Mouse (Mus musculus) stomach, postnatal 0 days (tissue): ENCODE measurements around the gene Fbxw16. TPM values are rescaled to one million over a fixed set of nuclear protein-coding genes. Genes with fewer than 3 reads are reported as not detected.
"Not testable (repeated sequence)": the region's sequence is repeated elsewhere in the genome, so short reads cannot be mapped to it uniquely, and the experiment has no call there.

Experiments used
- ATAC-seq: fragments of 200-750 bp; cut with Nextera tagmentation; 2 replicates; pipeline ENCODE4 v1.8.0; 2017; ENCODE audit not compliant: low FRiP score, low TSS enrichment
- DNase-seq: peaks from one replicate; pipeline ENCODE4 v3.0.0-alpha.2; 2016; ENCODE audit warnings: low spot score
- H3K27ac ChIP-seq: fragments of 300-500 bp; sonication (generic); replicated peaks from 2 replicates; pipeline ENCODE4 v1.5.1; 2014; ENCODE audit warnings: mild to moderate bottlenecking, control low read depth
- H3K27me3 ChIP-seq: fragments of 300-500 bp; sonication (generic); 2 replicates; pipeline ENCODE4 v1.6.1; 2014; ENCODE audit warnings: low read length; ENCODE audit not compliant: control insufficient read depth, insufficient read depth
- H3K36me3 ChIP-seq: fragments of 300-500 bp; sonication (generic); 2 replicates; pipeline ENCODE4 v1.6.1; 2014; ENCODE audit warnings: low read length, mixed read lengths; ENCODE audit not compliant: control insufficient read depth, insufficient read depth
- H3K4me1 ChIP-seq: fragments of 300-500 bp; sonication (generic); replicated peaks from 2 replicates; pipeline ENCODE4 v1.6.1; 2014; ENCODE audit warnings: antibody characterized with exemption; ENCODE audit not compliant: control insufficient read depth, insufficient read depth
- H3K4me2 ChIP-seq: fragments of 300-500 bp; sonication (generic); replicated peaks from 2 replicates; pipeline ENCODE4 v1.6.1; 2014; ENCODE audit warnings: low read depth, mild to moderate bottlenecking, control low read depth, moderate library complexity
- H3K4me3 ChIP-seq: fragments of 300-500 bp; sonication (generic); 2 replicates; pipeline ENCODE4 v1.5.1; 2014; ENCODE audit warnings: low read depth, low read length, control low read depth
- H3K9ac ChIP-seq: fragments of 300-500 bp; sonication (generic); 2 replicates; pipeline ENCODE4 v1.6.1; 2014; ENCODE audit warnings: mild to moderate bottlenecking, low read length, control low read depth, mixed read lengths
- H3K9me3 ChIP-seq: fragments of 300-500 bp; sonication (generic); 2 replicates; pipeline ENCODE4 v1.6.1; 2016; ENCODE audit warnings: low read length; ENCODE audit not compliant: control insufficient read depth
- CTCF ChIP-seq: IDR thresholded peaks from 2 replicates; pipeline ENCODE4 v1.5.1; 2016; ENCODE audit warnings: antibody characterized with exemption, low read depth, mild to moderate bottlenecking, moderate library complexity
- EP300 ChIP-seq: optimal IDR thresholded peaks from 2 replicates; pipeline ENCODE3; 2016; ENCODE audit warnings: antibody characterized with exemption
- WGBS: fragments of 180-500 bp; shearing (Covaris S2); extraction: QIAGEN DNeasy Blood & Tissue Kit; methylation state at CpG from one replicate; pipeline ENCODE4 v1.1.7; 2014; 5-methylcytosine and 5-hydroxymethylcytosine counted together
- polyA plus RNA-seq: library from polyadenylated mRNA; unstranded; fragments of >200 nt; fragmentation: Nextera tagmentation; extraction: Ambion mirVana; gene quantifications from 2 replicates; pipeline ENCODE4 v1.2.1, GENCODE M21; 2015

Fbxw16 gene
- not detected in 2 replicates for polyA plus RNA-seq

DNA sequence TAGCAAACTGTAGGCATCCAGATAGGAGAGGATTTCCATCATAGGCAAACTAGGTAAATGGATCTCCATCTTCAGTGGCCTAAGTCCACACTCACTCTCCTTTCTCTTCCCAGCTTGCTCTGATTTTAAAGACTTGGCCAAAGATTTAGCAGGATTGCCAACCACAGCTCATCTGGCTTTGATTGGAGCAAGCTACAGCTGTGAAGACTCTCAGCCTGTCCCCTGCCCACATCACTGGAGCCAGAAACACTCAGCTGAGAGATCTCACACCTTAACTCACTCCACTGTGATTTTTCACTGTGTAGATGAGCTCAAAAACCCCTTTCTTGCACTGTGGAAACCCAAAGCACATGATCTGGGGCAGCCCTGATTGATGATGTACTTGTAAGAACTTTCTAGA is at the start of gene Fbxw16:
TSS of gene Fbxw16 (minus strand) at position 101 of the 400 bp plus-strand sequence.
- no peak for DNase-seq
- TF ChIP-seq EP300: no peak
- no peak for TF ChIP-seq CTCF

GRCm38 (mm10) chr9:109495775-109496174 is 46.8 kb upstream of the Fbxw16 start, which contains the start of gene Fbxw19:
Gene Fbxw19, minus strand, starts transcription at chr9:109495875.
- 65% methylated on average over 1 of the region's 1 CpGs for WGBS

More for the DNA sequence above, at the start of gene Fbxw16:
- H3K27ac ChIP-seq: no peak within 1 kb of the TSS
- no peaks in the 10 kb centered on the region for H3K27me3 ChIP-seq
- H3K4me3 ChIP-seq: no peak within 1 kb of the TSS
- H3K4me1 ChIP-seq: no peaks in the 10 kb centered on the region
- H3K36me3 ChIP-seq: no peaks in the 10 kb centered on the region
- H3K4me2 ChIP-seq: no peak within 1 kb of the TSS
- no peak for ATAC-seq
- H3K9me3 ChIP-seq: no peaks in the 10 kb centered on the region
- H3K9ac ChIP-seq: no peak within 1 kb of the TSS

DNA sequence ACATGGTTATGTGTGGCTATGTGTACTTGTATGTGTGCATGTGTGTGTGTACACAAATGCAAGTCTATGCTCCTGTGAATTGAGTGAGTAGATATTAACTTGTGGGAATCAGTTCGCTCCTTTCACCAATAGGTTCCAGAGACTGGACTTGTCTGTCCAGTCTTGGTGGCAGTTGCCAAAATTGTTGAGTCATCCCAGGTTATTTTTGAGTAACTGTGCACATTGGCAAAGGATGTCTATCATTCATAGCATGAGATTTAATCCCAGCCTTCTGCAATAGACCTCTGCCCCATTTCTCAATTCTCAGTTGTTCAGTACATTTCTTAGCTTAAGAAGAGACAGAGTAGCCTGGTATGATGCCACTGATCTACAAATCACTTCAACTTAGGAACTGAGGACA is 16.0 kb downstream of the Fbxw16 start:
- H3K4me3 ChIP-seq: no peak overlapping the region
- WGBS: 96% methylated on average over 1 of the region's 1 CpGs
- no peak for TF ChIP-seq EP300
- TF ChIP-seq CTCF: no peak
- H3K4me1 ChIP-seq: no peaks in the 10 kb centered on the region
- no peak overlapping the region for H3K9ac ChIP-seq
- no peak for DNase-seq
- H3K9me3 ChIP-seq: no peaks in the 10 kb centered on the region
- H3K36me3 ChIP-seq: no peaks in the 10 kb centered on the region
- ATAC-seq: no peak
- no peaks in the 10 kb centered on the region for H3K27me3 ChIP-seq
- no peak overlapping the region for H3K27ac ChIP-seq
- H3K4me2 ChIP-seq: no peak overlapping the region

More at GRCm38 (mm10) chr9:109495775-109496174, 46.8 kb upstream of the Fbxw16 start, which contains the start of gene Fbxw19:
- H3K4me1 ChIP-seq, H3K27me3 ChIP-seq, H3K9ac ChIP-seq, H3K27ac ChIP-seq, ATAC-seq, H3K9me3 ChIP-seq, H3K36me3 ChIP-seq, H3K4me2 ChIP-seq, H3K4me3 ChIP-seq, DNase-seq: not testable (repeated sequence)

GRCm38 (mm10) chr9:109404196-109404595 is 44.7 kb downstream of the Fbxw16 start, which contains the start of gene Fbxw22:
Gene Fbxw22, minus strand, starts transcription at chr9:109404296.
- not testable (repeated sequence) for H3K9me3 ChIP-seq, H3K36me3 ChIP-seq, DNase-seq, H3K4me3 ChIP-seq, H3K27me3 ChIP-seq, H3K4me2 ChIP-seq, H3K4me1 ChIP-seq, ATAC-seq, H3K27ac ChIP-seq, H3K9ac ChIP-seq
- 76% methylated on average over 4 of the region's 4 CpGs for WGBS

Other genes starting within 250 kb of the Fbxw16 start
- not detected in 2 replicates for gene Fbxw20, start 214.4 kb downstream of the Fbxw16 start, polyA plus RNA-seq
- gene Fbxw14, start 161.5 kb downstream of the Fbxw16 start, polyA plus RNA-seq: 0.10 TPM in 1 of 2 replicates, not detected in the other
- gene Fbxw28, start 109.5 kb downstream of the Fbxw16 start, polyA plus RNA-seq: not detected in 2 replicates
- gene Fbxw22, start 44.8 kb downstream of the Fbxw16 start, polyA plus RNA-seq: not detected in 2 replicates
- gene Fbxw19, start 46.7 kb upstream of the Fbxw16 start, polyA plus RNA-seq: not detected in 2 replicates
- not detected in 2 replicates for gene Fbxw15, start 119.1 kb upstream of the Fbxw16 start, polyA plus RNA-seq
- not detected in 2 replicates for gene Fbxw24, start 176.9 kb upstream of the Fbxw16 start, polyA plus RNA-seq
- not detected in 2 replicates for gene Fbxw25, start 215.5 kb upstream of the Fbxw16 start, polyA plus RNA-seq